Mouse (Mus musculus) megakaryocyte, embryonic 14.5 days (primary cell): Measurements from ENCODE around the gene Qdpr.

Experiments
- FLI1 ChIP-seq: IDR thresholded peaks from 2 replicates; pipeline ENCODE4 v1.6.1; 2012; ENCODE audit warnings: low read length, inconsistent platforms, mixed read lengths
- GATA1 ChIP-seq: IDR thresholded peaks from 3 replicates; pipeline ENCODE4 v1.6.1; 2012; ENCODE audit warnings: mixed read lengths, low read length, inconsistent platforms, borderline replicate concordance

GRCm38 (mm10) chr5:45475771-45476170 lies 25.7 kb upstream of the Qdpr start:
- TF ChIP-seq GATA1, result no peak
- TF ChIP-seq FLI1, result no peak
